Mouse (Mus musculus): ENCODE results near the gene Fam214b. TPM values are rescaled to one million over a fixed set of nuclear protein-coding genes. Genes with fewer than 3 reads are reported as not detected.
A peak's percentile ranks its signal among the peaks of the same experiment; 100 is the strongest.

Gene Fam214b
- polyA plus RNA-seq, 1 experiment from 2014 or later: 40.3 TPM

GRCm38 (mm10) chr4:42999451-43000140 lies 46.4 kb downstream of the Fam214b start:
- H3K27ac ChIP-seq: peak overlapping the region; percentile 100
- H3K9ac ChIP-seq: peak overlapping the region; percentile 95
- no peaks in the 10 kb centered on the region for H3K27me3 ChIP-seq
- H3K9me3 ChIP-seq: no peaks in the 10 kb centered on the region
- peak overlapping the region; percentile 88 for H3K4me2 ChIP-seq
- H3K4me1 ChIP-seq: peaks cover 20% of the 10 kb centered on the region
- WGBS: under 1% methylated on average over 51 of the region's 51 CpGs
- ATAC-seq (ENCODE audit: low FRiP score): peak; percentile 80
- H3K4me3 ChIP-seq (replicated peaks): peak overlapping the region; percentile 93
- H3K36me3 ChIP-seq (replicated peaks): peaks cover 24% of the 10 kb centered on the region

- Histone ChIP-seq H3K9me3 (no peaks in the 10 kb centered on the region), H3K9ac (peak overlapping the region; percentile 95; the same call in 1 of the 2 replicates), H3K4me2 (peak overlapping the region; percentile 88), H3K27ac (no peak overlapping the region), H3K4me3 (replicated peaks) (peak overlapping the region; percentile 93), H3K27me3 (no peaks in the 10 kb centered on the region), H3K36me3 (replicated peaks) (peaks cover 31% of the 10 kb centered on the region), H3K4me1 (peaks cover 20% of the 10 kb centered on the region)
- ATAC-seq (ENCODE audit: low FRiP score): no peak
- 73% methylated on average over 2 of the region's 2 CpGs for WGBS
Observed at GRCm38 (mm10) chr4:42998022-42998421, 48.0 kb downstream of the Fam214b start.

GRCm38 (mm10) chr4:42988296-42988695 lies 57.7 kb downstream of the Fam214b start:
- no peak overlapping the region for H3K27ac ChIP-seq
- 77% methylated on average over 1 of the region's 1 CpGs for WGBS
- H3K4me2 ChIP-seq: no peak overlapping the region
- H3K4me3 ChIP-seq (replicated peaks): no peak overlapping the region
- H3K9me3 ChIP-seq: no peaks in the 10 kb centered on the region
- no peak for ATAC-seq (ENCODE audit: low FRiP score)
- H3K4me1 ChIP-seq: no peaks in the 10 kb centered on the region
- no peak overlapping the region for H3K9ac ChIP-seq
- peaks cover 97% of the 10 kb centered on the region for H3K36me3 ChIP-seq (replicated peaks)
- no peaks in the 10 kb centered on the region for H3K27me3 ChIP-seq

Other genes with a start within 250 kb of the Fam214b start
- gene Fam205a1, start 192.3 kb downstream of the Fam214b start, polyA plus RNA-seq (2016; fragmentation: Nextera tagmentation; extraction: Ambion mirVana): not detected in 2 replicates
- gene Gm12394, start 189.4 kb downstream of the Fam214b start, polyA plus RNA-seq (2016; fragmentation: Nextera tagmentation; extraction: Ambion mirVana): 0.64 TPM in 1 of 2 replicates, not detected in the other
- gene Fam205c, start 172.0 kb downstream of the Fam214b start, polyA plus RNA-seq (2016; fragmentation: Nextera tagmentation; extraction: Ambion mirVana): 1.4 and 2.3 TPM in 2 replicates
- 4.2 and 5.4 TPM in 2 replicates for gene Phf24, start 129.6 kb downstream of the Fam214b start, polyA plus RNA-seq (2016; fragmentation: Nextera tagmentation; extraction: Ambion mirVana)
- gene Dnajb5, start 96.4 kb downstream of the Fam214b start, polyA plus RNA-seq (2016; fragmentation: Nextera tagmentation; extraction: Ambion mirVana): 26.0 and 32.3 TPM in 2 replicates
- 0.85 and 1.1 TPM in 2 replicates for gene 1700022I11Rik, start 76.6 kb downstream of the Fam214b start, polyA plus RNA-seq (2016; fragmentation: Nextera tagmentation; extraction: Ambion mirVana)
- 640 and 653 TPM in 2 replicates for gene Vcp, start 45.7 kb downstream of the Fam214b start, polyA plus RNA-seq (2016; fragmentation: Nextera tagmentation; extraction: Ambion mirVana)
- 21.6 and 26.7 TPM in 2 replicates for gene Fancg, start 35.7 kb downstream of the Fam214b start, polyA plus RNA-seq (2016; fragmentation: Nextera tagmentation; extraction: Ambion mirVana)
- gene Pigo, start 20.4 kb downstream of the Fam214b start, polyA plus RNA-seq (2016; fragmentation: Nextera tagmentation; extraction: Ambion mirVana): 24.9 and 26.7 TPM in 2 replicates
- 308 and 324 TPM in 2 replicates for gene Stoml2, start 14.5 kb downstream of the Fam214b start, polyA plus RNA-seq (2016; fragmentation: Nextera tagmentation; extraction: Ambion mirVana)
- gene Unc13b, start 12.7 kb upstream of the Fam214b start, polyA plus RNA-seq (2016; fragmentation: Nextera tagmentation; extraction: Ambion mirVana): 25.3 and 25.5 TPM in 2 replicates
- 0.40 and 0.42 TPM in 2 replicates for gene Atp8b5, start 220.9 kb upstream of the Fam214b start, polyA plus RNA-seq (2016; fragmentation: Nextera tagmentation; extraction: Ambion mirVana)

Measured in forebrain, embryonic 12.5 days (tissue).